In the genomic region with DNA sequence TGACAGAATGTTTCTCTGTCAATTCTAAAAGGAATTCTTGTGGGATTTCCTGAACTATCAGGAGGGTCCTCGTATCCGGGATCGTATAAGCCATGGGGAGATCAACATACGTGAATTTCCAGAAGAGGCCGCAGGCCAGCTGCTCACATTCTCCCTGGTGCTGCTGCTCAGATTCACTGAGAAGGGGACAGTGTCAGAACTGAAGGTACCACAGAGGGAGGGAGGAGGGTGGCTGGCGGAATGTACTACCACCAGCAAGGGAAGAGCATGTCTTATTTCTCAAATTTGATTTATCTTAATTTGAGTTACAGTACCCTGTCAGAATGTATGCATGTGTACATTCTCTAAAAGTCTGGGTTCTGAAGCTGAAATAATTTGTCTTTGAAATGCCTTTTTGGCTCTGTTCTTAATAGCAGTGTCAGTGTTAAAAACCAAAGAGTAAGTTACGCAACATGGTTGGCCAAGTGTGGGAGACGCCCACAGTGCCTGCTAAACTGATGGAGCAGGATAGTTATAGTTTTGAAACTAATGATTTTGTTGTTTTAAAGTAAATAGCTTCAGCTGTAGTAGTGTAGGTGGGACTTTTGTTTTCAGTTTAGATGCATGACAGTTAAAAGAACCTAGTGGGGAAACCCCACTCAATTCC, we compare ENCODE assay signal across 12 mouse cellular contexts. TPM values are rescaled to one million over a fixed set of nuclear protein-coding genes. Genes with fewer than 3 reads are reported as not detected.
DNase-seq lines count a peak whose midpoint lies in the region; ATAC-seq and TF ChIP-seq lines count a peak whose summit lies in the region.
"Not testable (repeated sequence)": the region's sequence is repeated elsewhere in the genome, so short reads cannot be mapped to it uniquely, and the experiment has no call there.
"Had no signal": no experiment of that assay in that cellular context is flagged by ENCODE, and none has a peak within 500 bp of the region (broad histone marks: within the 10 kb centered on the region; RNA-seq: fewer than 3 reads in every experiment).

No protein-coding gene starts in this region.

- TF ChIP-seq EP300 in stomach, postnatal 0 days (optimal IDR thresholded peaks at IDR 0.05), result not testable (repeated sequence)

- H3K27me3 ChIP-seq in liver, embryonic 11.5 days (replicated peaks; ENCODE audit: control insufficient read depth, insufficient read depth, low read length); liver, embryonic 16.5 days (ENCODE audit: control insufficient read depth, insufficient read depth, low read depth, low read length); stomach, postnatal 0 days (ENCODE audit: control insufficient read depth, insufficient read depth, low read length): not testable (repeated sequence)

- not testable (repeated sequence) for H3K36me3 ChIP-seq in liver, embryonic 11.5 days (ENCODE audit: control insufficient read depth, insufficient read depth, low read length); liver, embryonic 16.5 days (ENCODE audit: control insufficient read depth, insufficient read depth); stomach, postnatal 0 days (ENCODE audit: control insufficient read depth, insufficient read depth, low read length)

- H3K4me2 ChIP-seq in liver, embryonic 11.5 days; liver, embryonic 16.5 days (ENCODE audit: low read depth, low read length); stomach, postnatal 0 days (replicated peaks; ENCODE audit: low read depth): not testable (repeated sequence)

- not testable (repeated sequence) for H3K4me1 ChIP-seq in bone marrow macrophage, adult 2 months (ENCODE audit: control insufficient read depth, insufficient read depth, low read length); liver, embryonic 11.5 days (replicated peaks; ENCODE audit: control insufficient read depth, insufficient read depth, low read length); liver, embryonic 16.5 days (ENCODE audit: control insufficient read depth, low read depth, low read length); stomach, postnatal 0 days (replicated peaks; ENCODE audit: control insufficient read depth, insufficient read depth)

- TF ChIP-seq POLR2A in bone marrow macrophage, adult 2 months (IDR thresholded peaks at IDR 0.05; ENCODE audit: borderline replicate concordance, low read depth, low read length), result not testable (repeated sequence)

- not testable (repeated sequence) for H3K9me3 ChIP-seq in liver, embryonic 11.5 days (ENCODE audit: control insufficient read depth, low read length); liver, embryonic 16.5 days (replicated peaks; ENCODE audit: control insufficient read depth, low read length); stomach, postnatal 0 days (ENCODE audit: control insufficient read depth, low read length)

- H3K4me3 ChIP-seq in bone marrow macrophage, adult 2 months (ENCODE audit: insufficient read depth, low read length); liver, embryonic 11.5 days (ENCODE audit: low read depth, low read length); liver, embryonic 16.5 days (ENCODE audit: low read depth, low read length); stomach, postnatal 0 days (ENCODE audit: low read depth, low read length): not testable (repeated sequence)

- 97% methylated on average over 5 of the region's 8 CpGs for WGBS in liver, embryonic 11.5 days
- WGBS in liver, embryonic 16.5 days (ENCODE audit: insufficient replicate concordance), result 85% methylated on average over 5 of the region's 8 CpGs
- 83% methylated on average over 5 of the region's 8 CpGs for WGBS in stomach, postnatal 0 days

- peak; percentile 1 to 3 for DNase-seq in frontal cortex, postnatal 10 days (ENCODE audit: low spot score in 2 of 2)
- not testable (repeated sequence) for DNase-seq in liver, embryonic 11.5 days (ENCODE audit: low spot score); stomach, postnatal 0 days (ENCODE audit: low spot score)
- DNase-seq in lung, postnatal 10 days, result peak; percentile 1

- peak; percentile 47; the same call in 1 of the 2 replicates for ATAC-seq in liver, embryonic 11.5 days (replicated peaks; ENCODE audit: low FRiP score)
- peak; percentile 59 for ATAC-seq in liver, embryonic 16.5 days (ENCODE audit: low read depth)
- peak; percentile 43; the same call in 1 of the 2 replicates for ATAC-seq in megakaryocyte-erythroid progenitor cell, adult 5-6 weeks (replicated peaks; ENCODE audit: low FRiP score, low TSS enrichment, poor library complexity, severe bottlenecking)
- ATAC-seq in stomach, postnatal 0 days (ENCODE audit: low FRiP score, low TSS enrichment), result peak; percentile 56; the same call in 1 of the 2 replicates

- not testable (repeated sequence) for H3K9ac ChIP-seq in liver, embryonic 11.5 days (ENCODE audit: low read depth, low read length); liver, embryonic 16.5 days (ENCODE audit: low read depth, low read length); stomach, postnatal 0 days (ENCODE audit: low read length)

- TF ChIP-seq CTCF in bone marrow macrophage, adult 2 months (IDR thresholded peaks at IDR 0.05; ENCODE audit: low read depth, low read length); stomach, postnatal 0 days (IDR thresholded peaks at IDR 0.05; ENCODE audit: low read depth): not testable (repeated sequence)

- H3K27ac ChIP-seq in bone marrow macrophage, adult 2 months (ENCODE audit: insufficient read depth, low read depth, low read length), result peak overlapping the region; percentile 60
- not testable (repeated sequence) for H3K27ac ChIP-seq in liver, embryonic 11.5 days (ENCODE audit: low read depth, low read length); liver, embryonic 16.5 days (ENCODE audit: low read length); stomach, postnatal 0 days (replicated peaks)

RNA-seq across cellular contexts. Expression of gene Gm3448, which starts 12.0 kb away (rescaled TPM):
- polyA plus RNA-seq in bone marrow macrophage, adult 2 months (2012; ENCODE audit: insufficient read depth, insufficient read length, missing spikeins), result 1.2 and 1.8 TPM in 2 replicates
- polyA plus RNA-seq in liver, embryonic 11.5 days (2014; fragmentation: Nextera tagmentation; extraction: Ambion mirVana), result 3.0 and 4.6 TPM in 2 replicates
- polyA plus RNA-seq in liver, embryonic 16.5 days (2015; fragmentation: Nextera tagmentation; extraction: Ambion mirVana), result 1.7 and 2.7 TPM in 2 replicates
- 4.2 and 7.4 TPM in 2 replicates for total RNA-seq in megakaryocyte-erythroid progenitor cell, adult 5-6 weeks (2014; fragmentation: Nextera tagmentation)
- total RNA-seq in megakaryocyte-erythroid progenitor cell, adult 5-6 weeks (2017), result 10.1 and 11.8 TPM in 2 replicates
- polyA plus RNA-seq in stomach, postnatal 0 days (2015; fragmentation: Nextera tagmentation; extraction: Ambion mirVana), result 2.9 and 3.9 TPM in 2 replicates

RNA-seq across cellular contexts. Expression of gene Tcte3, which starts 12.0 kb away (rescaled TPM):
- not detected in 2 replicates for polyA plus RNA-seq in bone marrow macrophage, adult 2 months (2012; ENCODE audit: insufficient read depth, insufficient read length, missing spikeins)
- 3.9 and 4.4 TPM in 2 replicates for polyA plus RNA-seq in liver, embryonic 11.5 days (2014; fragmentation: Nextera tagmentation; extraction: Ambion mirVana)
- polyA plus RNA-seq in liver, embryonic 16.5 days (2015; fragmentation: Nextera tagmentation; extraction: Ambion mirVana), result 1.5 and 4.6 TPM in 2 replicates
- 6.5 and 7.7 TPM in 2 replicates for total RNA-seq in megakaryocyte-erythroid progenitor cell, adult 5-6 weeks (2014; fragmentation: Nextera tagmentation)
- total RNA-seq in megakaryocyte-erythroid progenitor cell, adult 5-6 weeks (2017), result 3.3 TPM in 1 of 2 replicates, not detected in the other
- polyA plus RNA-seq in stomach, postnatal 0 days (2015; fragmentation: Nextera tagmentation; extraction: Ambion mirVana), result 0.79 and 1.3 TPM in 2 replicates
- total RNA-seq: gastrocnemius, adult 2 months; gastrocnemius, postnatal 25 days had no signal
- polyA plus RNA-seq: embryonic facial prominence, embryonic 12.5 days; forebrain, embryonic 16.5 days; hindbrain, embryonic 12.5 days had no signal

RNA-seq across cellular contexts. Expression of gene Ermard, which starts 12.3 kb away (rescaled TPM):
- 151 and 167 TPM in 2 replicates for polyA plus RNA-seq in bone marrow macrophage, adult 2 months (2012; ENCODE audit: insufficient read depth, insufficient read length, missing spikeins)
- polyA plus RNA-seq in liver, embryonic 11.5 days (2014; fragmentation: Nextera tagmentation; extraction: Ambion mirVana), result 67.2 and 73.1 TPM in 2 replicates
- polyA plus RNA-seq in liver, embryonic 16.5 days (2015; fragmentation: Nextera tagmentation; extraction: Ambion mirVana), result 26.8 and 27.5 TPM in 2 replicates
- 96.5 and 117 TPM in 2 replicates for total RNA-seq in megakaryocyte-erythroid progenitor cell, adult 5-6 weeks (2014; fragmentation: Nextera tagmentation)
- 26.7 and 35.7 TPM in 2 replicates for total RNA-seq in megakaryocyte-erythroid progenitor cell, adult 5-6 weeks (2017)
- 33.3 and 36.2 TPM in 2 replicates for polyA plus RNA-seq in stomach, postnatal 0 days (2015; fragmentation: Nextera tagmentation; extraction: Ambion mirVana)

RNA-seq across cellular contexts. Expression of gene Gm3435, which starts 43.3 kb away (rescaled TPM):
- 10.0 and 12.1 TPM in 2 replicates for polyA plus RNA-seq in bone marrow macrophage, adult 2 months (2012; ENCODE audit: insufficient read depth, insufficient read length, missing spikeins)
- 5.4 and 5.6 TPM in 2 replicates for polyA plus RNA-seq in liver, embryonic 11.5 days (2014; fragmentation: Nextera tagmentation; extraction: Ambion mirVana)
- 3.4 and 3.6 TPM in 2 replicates for polyA plus RNA-seq in liver, embryonic 16.5 days (2015; fragmentation: Nextera tagmentation; extraction: Ambion mirVana)
- total RNA-seq in megakaryocyte-erythroid progenitor cell, adult 5-6 weeks (2014; fragmentation: Nextera tagmentation), result 1.1 and 14.5 TPM in 2 replicates
- 5.1 and 7.2 TPM in 2 replicates for total RNA-seq in megakaryocyte-erythroid progenitor cell, adult 5-6 weeks (2017)
- polyA plus RNA-seq in stomach, postnatal 0 days (2015; fragmentation: Nextera tagmentation; extraction: Ambion mirVana), result 5.4 and 5.8 TPM in 2 replicates
